Mouse (Mus musculus) spleen, postnatal 36 days (tissue): ENCODE measurements around the gene Cul3.

Experiments used
- DNase-seq, 2 experiments: peaks; one replicate each; pipeline ENCODE4 v3.0.0; 2022; ENCODE audit warnings: low spot score in 2 of 2, mixed read lengths in 1 of 2

Gene Cul3

DNA sequence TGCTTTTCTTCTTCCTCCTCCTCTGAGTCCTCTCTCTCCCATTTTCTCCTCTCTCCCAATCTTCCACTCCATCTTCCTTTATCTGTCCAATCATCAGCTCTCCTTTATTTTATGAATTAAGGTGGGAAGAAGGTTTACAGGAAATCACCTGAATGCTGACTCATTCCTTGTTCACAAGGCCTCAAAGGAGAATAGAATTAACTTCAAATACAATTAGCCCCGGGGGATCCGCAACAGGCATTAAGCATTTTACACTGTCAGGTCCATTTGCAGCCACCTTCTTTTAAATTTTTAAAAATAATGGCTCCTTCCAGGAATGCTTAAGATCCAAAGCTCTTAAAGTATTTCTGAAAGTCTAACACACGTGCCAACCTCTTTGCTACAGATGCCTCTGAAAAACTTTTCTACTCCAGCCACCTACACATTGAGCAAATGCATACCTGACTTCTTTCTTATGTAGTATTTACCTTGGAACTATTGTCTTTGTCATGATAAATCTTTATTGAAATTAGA is 24.7 kb downstream of the Cul3 start:
- DNase-seq, result no peak

DNA sequence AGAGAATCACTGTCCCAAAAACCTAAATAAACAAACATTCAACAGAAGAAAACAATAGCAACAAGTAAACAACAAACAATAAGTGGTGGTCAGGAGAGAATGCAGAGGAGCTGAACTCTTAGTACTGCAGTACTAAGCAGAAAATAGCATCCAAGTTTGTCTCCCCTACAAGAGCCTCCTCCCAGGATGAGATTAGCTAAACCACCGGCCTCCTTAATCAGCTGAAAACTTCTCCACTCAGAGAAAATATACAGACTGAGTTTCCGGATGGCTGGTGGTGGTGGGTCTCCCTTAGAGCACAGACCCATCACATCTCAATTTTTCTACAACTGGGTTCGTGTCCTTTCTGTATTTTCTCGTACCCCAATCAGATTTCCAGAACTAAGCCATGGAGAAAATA is 47.0 kb downstream of the Cul3 start:
- no peak for DNase-seq

DNA sequence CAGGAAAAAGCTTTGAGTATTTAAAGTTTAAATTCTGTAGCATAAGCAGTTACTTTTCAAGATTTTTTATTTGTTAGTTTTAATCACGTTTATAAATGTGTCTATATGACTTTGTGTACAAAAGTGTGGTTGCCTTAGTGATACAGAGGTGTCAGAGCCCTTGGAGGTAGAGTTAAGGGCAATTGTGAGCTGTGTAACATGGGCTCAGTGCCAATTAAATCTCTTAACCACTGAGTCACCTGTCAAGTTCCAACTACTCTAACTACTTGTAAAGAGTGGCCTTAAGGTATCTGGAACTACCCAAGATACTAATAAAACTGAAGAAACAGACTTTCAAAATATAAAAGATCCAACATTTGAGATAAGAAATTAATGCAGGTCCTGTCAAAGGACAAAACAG is 61.5 kb downstream of the Cul3 start:
- no peak for DNase-seq

DNA sequence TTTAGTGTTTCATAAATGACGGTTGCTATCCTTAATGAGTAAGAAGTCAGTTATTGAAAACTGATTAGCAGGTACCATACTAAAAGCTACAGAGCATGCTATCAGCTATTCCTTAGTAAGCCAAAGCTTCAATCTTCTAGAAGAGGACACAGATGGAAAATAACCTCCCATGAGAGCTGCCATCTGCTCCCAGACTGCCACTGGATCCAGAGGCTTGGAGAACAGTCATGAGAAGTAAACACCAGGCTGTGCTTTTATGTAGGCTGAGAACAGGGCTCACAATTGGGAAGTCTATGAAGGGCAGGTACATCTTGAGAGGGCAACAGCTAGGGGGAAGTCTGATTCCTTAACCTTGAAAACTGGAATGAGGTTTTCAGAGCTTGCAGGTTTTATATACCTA is 79.8 kb downstream of the Cul3 start:
- DNase-seq, result no peak

DNA sequence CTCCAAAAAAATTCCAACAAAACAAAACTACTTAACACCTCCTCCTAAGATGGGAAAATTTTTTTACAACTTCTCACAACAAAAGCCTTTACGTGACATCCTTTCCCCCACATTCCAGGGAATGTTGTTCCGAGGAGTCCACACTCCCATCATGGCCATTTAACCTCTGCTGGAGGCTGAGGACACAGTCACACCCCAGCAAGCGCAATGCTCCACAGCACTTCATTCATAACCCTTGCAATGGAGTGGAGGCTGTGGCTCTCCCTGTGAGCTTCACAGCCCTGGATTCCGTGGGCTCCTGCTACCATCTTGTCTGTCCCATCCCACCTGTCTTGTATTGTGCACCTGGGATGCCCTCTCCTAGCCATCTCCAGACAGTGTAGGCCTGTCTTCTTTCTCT is 81.6 kb downstream of the Cul3 start:
- DNase-seq, result no peak

DNA sequence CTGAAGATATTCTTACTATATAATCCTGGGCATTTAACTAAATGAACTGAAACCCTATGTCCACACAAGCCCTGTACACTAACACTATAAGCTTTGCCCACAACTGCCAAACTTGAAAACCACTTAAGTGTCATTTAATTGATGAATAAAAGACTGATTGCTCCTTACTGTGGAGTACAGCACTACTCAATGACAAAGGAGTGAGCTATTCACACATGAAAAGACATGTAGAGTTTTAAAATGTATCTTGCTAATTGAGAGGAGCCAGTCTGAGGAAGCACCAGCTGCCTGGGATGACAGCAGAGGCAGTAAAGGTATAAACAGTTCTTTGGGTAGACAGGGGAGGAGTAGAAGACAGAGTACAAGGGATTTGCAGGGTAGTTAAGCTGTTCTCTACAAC is 87.0 kb downstream of the Cul3 start:
- no peak for DNase-seq

DNA sequence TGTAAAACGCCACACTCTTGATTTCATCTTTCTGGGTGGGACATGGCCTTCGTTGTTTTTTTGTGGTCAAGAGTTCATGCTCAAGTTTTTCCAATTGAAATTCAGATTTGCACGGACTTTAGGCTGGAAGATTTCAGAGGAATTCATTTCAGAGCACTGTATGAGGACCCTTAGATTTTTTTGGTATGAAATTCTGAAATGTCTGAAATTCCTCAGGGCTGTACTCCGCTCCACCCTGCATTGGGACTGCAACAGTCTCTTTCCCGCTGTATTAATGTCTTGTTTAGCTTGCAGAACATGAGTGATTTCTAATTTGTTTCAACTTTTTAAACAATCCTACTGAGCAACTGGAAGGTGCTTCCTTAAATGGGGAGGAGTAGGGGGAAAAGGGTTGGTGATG is 90.0 kb downstream of the Cul3 start:
- no peak for DNase-seq

DNA sequence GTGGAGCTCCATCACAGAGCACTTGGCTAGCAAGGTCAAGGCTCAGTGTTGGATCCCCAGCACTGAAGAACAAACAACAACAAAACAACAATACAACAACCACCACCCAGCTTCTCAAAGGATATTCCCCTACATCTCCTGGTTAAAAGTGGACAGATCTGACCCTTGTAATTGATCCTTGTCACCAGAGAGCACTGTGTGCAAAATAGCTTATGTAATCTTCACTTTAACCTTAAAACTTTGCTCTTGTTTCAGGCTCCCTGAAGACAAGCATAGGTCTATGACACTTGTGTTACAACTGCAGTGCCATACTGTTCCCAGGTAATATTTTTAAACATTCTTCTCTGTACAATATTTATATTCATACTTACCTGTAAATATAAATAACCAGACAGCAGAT is 93.1 kb downstream of the Cul3 start:
- DNase-seq, result no peak

DNA sequence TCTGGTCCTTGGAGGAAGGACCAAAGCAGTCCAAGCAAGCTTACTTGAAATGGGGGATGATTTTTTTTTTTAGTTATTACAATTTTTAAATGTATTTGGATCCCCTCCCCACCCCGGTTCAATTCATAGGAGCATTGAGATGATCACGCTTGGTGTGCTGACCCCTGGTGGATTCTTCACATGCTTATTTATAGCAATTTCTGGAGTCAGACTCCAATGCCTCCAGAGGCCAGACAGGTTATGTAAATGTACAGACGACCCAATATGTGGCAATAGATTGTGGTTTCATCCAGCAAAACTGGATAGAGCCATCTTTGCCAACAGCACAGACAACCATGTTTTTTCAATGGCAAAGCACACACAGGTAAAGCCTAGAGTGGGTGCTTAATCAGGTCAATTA is 96.2 kb downstream of the Cul3 start:
- no peak for DNase-seq

DNA sequence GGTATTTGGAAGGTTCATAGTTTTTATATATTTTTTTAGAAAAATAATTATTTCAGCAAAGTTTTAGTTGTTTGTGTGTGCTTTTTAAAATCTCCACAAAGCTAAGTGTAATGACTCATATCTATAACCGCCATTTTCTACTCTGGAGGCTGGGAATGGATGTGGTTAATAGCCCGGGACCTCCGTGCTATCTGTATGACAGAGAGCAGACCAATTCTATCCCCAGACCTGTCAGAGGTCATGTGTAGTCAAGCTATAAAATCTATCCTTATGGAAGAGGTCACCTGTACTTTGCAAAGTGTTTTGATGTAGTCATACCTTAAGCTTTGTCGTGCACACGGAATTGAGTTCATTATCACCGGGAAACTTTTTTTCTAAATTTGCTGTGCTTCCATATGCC is 98.7 kb downstream of the Cul3 start:
- no peak for DNase-seq

DNA sequence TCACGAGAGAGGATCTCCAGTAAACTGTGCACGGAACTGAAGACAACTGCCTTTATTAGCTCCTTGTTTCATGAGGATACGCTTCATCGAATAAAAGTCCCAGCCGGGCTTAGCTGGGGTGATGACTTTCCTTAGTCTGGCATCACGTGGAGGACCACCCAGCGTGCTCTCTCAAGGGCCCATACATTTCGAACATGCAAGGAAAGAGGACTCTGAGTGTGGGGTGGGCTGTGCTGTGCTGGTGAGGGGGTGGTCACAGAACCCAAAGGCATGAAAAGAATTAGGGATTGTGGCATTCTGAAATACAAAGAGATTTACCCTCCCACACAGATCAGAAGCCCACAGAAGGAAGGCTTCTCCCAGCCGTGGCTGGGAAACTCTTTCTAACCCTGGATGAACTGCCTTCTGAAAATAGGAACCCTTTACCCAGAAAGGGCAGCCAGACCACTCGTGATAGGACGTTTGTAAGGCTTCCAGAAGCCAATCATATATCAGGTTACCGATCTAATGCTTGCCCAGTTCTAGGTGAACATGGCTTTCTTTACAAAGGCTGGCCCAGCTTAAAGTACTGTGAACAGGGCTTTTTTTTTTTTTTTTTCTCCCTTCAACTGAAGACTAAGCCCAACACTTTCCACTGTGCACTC is 100.1 kb downstream of the Cul3 start:
- DNase-seq, result no peak

DNA sequence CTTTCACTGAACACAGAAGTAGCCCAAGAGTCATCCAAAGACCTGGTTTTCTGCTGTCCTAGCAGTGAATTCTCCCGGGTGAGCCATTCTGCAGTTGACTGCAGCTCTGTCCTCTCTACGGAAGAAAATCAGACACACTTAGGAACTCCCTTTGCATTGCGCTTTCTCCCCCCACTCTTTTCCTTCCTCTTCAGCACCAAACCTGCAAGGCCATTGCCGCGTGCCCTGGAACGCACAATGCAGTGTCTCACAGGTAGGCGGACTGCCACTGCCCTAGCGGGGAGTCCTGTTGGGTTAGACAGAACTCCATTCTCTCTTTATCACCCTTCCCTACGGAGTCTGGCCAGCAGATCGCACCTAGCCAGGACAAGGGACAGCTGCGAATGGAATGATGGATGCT is 100.8 kb downstream of the Cul3 start:
- DNase-seq, result no peak

DNA sequence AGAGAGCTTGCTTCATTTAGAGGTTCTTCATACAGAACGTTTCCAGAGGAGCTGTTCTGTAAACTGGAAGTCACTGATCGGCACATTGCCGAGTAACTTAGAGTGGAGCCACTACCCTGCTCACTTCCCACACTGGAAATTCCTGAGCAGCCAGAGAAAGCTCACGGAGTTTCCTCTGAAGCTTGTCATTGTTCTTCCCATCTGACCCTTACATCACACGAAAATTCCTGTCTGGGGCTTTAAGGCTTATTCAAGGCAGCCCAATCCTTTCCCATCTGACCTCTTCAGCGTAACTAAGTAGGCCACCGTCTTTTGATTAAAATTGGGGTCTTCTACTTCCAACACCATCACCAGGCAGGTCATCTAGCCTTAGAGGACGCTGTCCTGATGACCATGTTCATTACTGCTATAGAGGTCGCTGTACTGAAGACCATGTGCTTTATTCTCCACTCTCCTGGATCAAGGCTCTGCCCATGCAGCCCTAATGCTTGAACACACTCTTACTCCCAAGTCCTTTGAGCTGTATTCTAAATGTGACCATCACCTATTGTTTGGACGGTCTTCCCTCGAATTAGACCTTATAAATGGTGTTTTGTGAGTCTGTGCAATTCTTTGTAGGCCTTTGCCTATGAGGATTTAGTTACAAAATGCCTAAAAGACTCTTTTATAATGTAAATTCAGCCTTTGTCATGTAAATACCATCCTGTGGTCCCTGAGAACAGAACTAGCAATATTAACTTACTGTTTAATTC is 103.2 kb downstream of the Cul3 start:
- no peak for DNase-seq

DNA sequence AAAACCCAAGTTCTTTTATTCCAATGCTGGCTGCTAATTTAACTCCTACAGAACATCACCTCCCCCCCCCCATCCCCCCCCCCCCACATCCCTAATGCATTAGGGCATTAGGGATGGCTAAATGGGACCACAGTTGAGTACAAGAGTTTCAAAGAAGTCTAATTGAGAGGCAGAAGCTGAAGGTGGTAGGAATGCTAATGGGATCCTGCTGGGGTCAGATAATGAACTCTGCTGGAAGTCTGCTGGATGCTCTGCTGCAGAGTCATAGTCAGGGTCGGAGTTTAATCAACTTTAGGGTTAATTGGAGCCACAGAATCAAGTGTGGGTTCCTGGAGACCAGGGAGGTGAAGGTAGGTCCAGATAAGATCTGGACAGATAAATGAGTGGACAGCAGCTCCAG is 104.2 kb downstream of the Cul3 start:
- no peak for DNase-seq

DNA sequence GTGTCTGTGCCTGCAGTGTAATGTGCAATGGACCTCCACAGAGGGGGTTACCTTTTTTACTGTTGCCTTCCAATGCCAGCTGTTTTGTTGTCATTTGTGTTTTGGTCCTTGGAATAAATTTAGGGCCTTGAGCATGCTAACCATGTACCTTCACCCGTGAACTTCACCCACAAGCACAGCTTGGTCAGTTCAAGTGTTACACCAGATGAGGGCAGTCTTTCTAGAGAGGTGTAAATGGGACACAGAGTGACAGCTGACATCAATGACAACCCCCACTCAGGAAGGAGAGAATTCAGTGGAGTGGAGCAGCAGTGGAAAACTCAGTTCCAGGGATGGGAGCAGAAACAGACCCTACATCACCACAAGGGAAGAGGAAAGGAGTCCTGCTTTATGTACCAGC is 109.7 kb downstream of the Cul3 start:
- DNase-seq, result no peak

DNA sequence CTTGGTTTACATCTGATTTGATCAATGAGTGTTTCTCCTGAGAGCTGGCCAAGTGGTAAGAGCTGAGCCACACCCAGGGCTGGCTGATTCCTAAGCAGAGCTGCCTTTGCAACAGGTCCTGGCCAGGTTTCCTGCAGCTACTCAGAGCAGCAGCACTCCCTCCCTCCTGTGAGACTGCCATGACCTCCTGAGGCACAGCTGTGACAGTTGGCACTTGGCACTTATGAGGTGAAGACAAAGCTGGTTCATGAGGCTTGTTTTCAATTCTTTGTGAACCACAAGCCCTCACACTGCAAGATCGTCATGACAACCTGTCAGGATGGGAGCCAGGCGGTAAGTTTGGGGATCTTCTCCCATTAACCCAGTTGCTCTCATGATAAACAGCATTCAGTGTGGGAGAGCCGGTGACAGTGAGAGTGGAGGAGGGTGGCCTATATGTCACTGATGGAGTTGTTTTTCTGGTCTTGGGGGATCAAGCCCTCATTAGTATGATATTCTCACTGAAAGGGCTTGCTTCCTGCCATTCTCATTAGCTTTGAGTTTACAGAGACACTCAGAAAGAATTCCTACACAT is 115.4 kb downstream of the Cul3 start:
- no peak for DNase-seq

DNA sequence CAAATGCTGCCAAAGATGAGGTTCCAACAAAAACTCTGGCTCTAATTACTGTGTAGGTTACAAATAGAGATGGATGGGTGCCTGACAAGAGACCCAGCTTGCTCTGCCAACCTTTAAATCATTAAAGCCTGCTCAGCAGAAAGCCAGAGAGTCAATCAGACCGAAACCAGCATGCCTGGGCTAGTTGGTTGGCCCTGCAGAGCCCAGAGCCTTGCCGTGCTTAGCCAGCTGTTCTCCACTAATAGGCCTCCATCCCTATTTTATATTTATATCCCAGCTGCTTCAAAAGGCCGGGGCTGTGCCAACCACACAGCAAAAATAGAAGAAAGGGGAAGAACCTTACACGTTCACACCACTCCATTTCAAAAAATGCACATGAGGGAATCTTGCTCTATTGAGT is 119.1 kb downstream of the Cul3 start:
- DNase-seq, result no peak

DNA sequence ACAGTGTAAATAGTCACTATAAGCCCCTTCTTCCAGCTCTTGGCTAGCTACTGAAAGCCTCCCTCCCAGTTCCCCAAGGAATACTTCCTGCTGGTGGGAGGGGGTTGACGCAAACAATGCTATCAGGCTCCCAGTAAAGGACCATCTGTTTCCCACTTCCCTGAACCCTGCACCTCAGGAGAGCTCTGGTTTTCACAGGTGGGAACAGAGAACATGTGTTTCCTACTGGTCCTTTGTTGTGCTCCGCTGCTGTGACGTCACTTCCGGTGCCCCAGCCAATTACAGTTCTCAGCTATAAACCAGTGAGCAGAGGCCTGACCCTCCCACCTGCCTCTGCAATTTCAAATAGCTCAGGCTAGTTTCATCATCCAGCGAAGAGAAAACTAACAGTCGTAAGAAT is 122.0 kb downstream of the Cul3 start, which contains the start of gene Fam124b:
Gene Fam124b, minus strand, starts transcription at position 206 of the 400 bp plus-strand sequence.
- DNase-seq, result no peak
